Mouse (Mus musculus) ES-E14 (cell line): ENCODE measurements at regions not wholly inside any gene's neighbourhood (a gene's known extent, or its start where the extent isn't known, plus 50 kb on each side); places are given as distances from the start of the nearest gene placed in this dataset.

ENCODE experiments used
- CHD2 ChIP-seq: IDR thresholded peaks from 2 replicates; pipeline ENCODE4 v1.6.1; 2014; ENCODE audit warnings: mild to moderate bottlenecking, low read depth, low read length, inconsistent platforms
- ZNF384 ChIP-seq: IDR thresholded peaks from 2 replicates; pipeline ENCODE4 v1.6.1; 2012; ENCODE audit warnings: low read depth, low read length, inconsistent platforms

DNA sequence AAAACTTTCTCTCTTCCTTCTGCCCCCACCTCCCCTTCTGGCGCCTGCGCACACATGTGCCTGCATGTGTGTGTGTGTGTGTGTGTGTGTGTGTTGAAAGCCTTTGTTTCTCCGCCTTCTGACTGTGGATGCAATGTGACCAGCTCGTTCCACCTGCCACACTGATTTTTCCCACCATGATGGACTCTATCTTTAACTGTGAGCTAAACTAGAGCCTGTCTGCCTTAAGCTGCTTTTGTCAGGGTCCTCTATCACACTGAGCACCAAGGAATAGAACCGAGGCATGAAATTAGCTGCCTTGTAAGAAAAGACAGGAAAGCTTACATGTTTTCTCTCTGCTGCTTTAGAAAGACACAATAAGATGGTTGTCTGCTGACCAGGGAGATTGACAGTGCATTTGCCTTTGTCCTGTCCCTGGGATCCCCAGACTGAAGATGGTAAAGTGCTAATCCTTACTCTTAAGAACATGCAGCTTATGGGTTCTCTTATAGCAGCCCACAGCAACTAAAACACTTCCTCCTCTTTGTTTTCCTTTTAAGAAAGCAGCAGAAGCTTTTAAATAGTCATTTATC is 1468.7 kb downstream of the Slc22a22 start:
- TF ChIP-seq ZNF384: no peak
- no peak for TF ChIP-seq CHD2
